Mouse (Mus musculus): ENCODE data around the gene Fcho2. TPM values are rescaled to one million over a fixed set of nuclear protein-coding genes. Genes with fewer than 3 reads are reported as not detected.
"Not testable (repeated sequence)": the region's sequence is repeated elsewhere in the genome, so short reads cannot be mapped to it uniquely, and the experiment has no call there.

Gene Fcho2
- 26.3 and 30.6 TPM in 2 replicates for polyA plus RNA-seq (2012; rRNA removed)

DNA sequence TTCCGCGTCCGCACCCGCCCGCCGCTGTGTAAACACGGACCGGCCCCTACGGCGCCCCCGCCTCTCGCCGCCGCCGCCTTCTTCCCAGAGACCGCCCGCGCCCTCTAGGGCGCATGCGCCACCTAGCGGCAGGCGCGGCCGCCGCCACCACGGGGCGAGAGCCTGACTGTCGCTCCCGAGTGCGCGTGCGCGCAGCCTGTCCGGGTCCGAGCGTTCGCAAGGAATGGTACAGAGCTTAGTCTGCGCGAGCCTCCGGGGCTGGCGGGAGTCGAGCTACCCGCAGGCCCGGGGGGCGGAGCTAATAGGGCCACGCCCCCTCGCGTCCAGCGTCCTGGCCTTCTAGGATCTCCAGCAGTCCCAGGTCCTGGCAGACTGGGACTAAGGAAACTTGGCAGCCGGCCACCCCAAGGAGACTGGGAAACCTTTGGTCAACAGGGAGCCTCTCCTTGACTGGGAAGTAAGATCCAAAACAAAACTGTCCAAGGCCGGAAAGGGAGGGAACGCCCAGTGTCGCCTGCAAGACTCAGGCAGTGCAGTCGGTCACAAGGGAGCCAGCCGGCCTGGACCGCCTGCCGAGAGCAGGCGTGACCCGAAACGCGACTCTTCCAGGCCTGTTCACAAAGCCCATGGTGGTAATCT lies at the start of gene Fcho2:
TSS of gene Fcho2 (minus strand) at position 303 of the 639 bp plus-strand sequence.
- DNase-seq (ENCODE audit: extremely low spot score in 1 of 2, low spot score in 1 of 2), result peak; percentile 92 to 95

DNA sequence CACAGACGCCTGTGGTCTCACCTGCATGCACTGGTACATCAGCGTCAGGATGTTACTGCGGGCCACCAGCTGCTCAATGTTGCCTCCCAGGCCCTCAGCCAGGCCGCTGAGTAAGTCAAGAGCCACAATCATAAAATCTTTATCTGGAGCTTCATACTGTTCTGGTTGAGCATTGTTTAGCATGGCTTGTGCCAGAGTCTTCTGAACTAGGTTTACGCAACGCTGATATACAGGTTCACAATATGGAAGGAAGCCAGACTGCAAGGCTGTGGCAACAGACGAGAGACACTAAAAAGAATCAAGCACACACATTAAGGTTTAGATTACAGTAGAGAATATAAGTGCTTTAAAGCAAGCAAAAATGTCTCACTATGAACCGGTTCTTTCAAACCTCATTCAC lies 40.0 kb upstream of the Fcho2 start:
- DNase-seq (ENCODE audit: extremely low spot score in 1 of 2, low spot score in 1 of 2), result no peak

GRCm38 (mm10) chr13:98845794-98846193 lies 30.5 kb upstream of the Fcho2 start:
- DNase-seq (ENCODE audit: extremely low spot score in 1 of 2, low spot score in 1 of 2), result no peak

DNA sequence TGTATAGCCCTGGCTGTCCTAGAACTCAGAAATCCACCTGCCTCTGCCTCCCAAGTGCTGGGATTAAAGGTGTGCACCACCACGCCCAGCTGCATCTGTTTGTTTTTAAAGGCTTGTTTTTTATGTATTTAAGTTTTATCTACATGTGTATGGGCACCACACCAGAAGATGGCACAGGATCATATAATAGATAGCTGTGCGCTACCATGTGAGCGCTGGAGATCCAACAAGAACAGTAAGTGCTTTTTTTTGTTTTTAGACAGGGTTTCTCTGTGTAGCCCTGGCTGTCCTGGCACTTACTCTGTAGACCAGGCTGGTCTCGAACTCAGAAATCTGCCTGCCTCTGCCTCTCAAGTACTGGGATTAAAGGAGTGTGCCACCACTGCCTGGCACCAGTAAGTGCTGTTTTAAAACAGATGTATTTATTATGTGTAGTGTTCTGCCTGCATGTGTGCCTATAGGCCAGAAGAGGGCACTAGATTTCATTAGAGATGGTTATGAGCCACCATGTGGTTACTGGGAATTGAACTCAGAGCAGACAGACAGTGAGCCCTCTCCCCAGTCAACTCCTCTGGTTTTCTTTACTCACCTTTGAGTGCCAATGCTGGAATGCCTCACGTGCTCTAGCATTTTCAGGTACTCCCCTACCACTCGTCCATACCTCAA lies 21.3 kb upstream of the Fcho2 start:
- no peak for DNase-seq (ENCODE audit: extremely low spot score in 1 of 2, low spot score in 1 of 2)

GRCm38 (mm10) chr13:98835740-98836139 lies 20.5 kb upstream of the Fcho2 start:
- no peak for DNase-seq (ENCODE audit: extremely low spot score in 1 of 2, low spot score in 1 of 2)

DNA sequence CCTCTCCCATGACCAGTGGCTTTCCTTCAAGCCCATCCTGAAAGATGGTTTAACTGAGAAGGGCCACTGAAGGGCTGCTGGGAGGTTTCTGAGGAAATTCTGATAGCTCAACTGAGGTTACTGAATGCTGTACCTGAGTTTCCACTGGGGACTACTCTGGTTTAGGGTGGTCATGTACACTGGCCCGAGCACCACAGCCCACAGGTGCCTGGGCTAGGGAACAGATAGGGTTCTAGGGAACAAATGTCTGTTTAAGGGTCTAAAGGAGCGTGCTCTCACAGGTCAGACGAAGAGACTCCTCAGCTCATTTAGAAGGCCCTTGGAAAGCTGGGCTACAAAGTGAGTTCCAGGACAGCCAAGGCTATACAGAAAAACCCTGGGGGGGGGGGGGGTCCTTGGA lies 19.5 kb upstream of the Fcho2 start:
- no peak for DNase-seq (ENCODE audit: extremely low spot score in 1 of 2, low spot score in 1 of 2)

- DNase-seq (ENCODE audit: extremely low spot score in 1 of 2, low spot score in 1 of 2), result no peak
Observed at GRCm38 (mm10) chr13:98834199-98834598, 18.9 kb upstream of the Fcho2 start.

DNA sequence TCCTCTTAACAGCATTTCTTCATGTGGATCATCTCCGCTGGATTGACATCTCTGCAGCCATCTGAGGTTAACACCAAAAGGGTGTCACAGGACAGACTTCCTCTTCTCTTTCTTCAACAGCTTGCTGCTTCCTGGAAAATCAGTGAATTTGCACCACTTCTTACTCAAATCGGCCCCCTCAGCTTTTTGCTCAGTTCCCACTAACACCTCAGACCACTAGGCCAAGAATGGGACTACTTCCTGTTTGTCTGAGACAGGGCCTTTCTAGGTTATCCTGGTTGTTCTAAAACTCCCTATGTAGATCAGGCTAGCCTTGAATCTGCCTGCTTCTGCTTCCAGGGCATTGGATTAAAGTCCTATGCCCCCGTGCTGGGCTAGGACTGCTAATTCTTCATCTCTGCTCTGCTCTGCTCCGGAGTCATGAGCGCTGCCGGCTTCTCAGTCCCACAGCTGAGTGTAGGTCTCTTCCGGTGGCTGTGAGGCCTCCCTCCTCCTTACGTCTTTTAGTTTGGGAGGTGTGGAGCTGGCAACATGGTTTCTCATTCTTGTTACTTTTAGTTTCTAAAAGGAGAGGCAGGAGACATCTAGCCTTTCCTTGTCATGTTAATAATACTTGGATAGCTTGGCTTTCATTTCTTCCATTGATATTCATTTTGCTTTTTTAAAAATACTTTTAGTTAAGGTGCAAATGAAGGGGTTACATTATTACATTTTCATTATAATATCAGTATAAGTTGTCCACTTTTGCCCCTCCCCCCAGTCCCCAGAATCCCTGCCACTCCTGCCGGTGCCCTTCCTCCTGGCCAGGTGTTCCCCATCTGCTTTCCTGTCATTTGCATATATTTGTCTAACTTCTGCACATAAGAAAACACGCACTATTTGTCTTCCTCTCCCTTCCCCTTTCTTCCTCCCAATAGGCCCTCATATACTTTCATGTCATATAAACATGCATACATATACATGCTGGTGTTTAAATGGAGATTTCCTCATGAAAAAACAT lies 17.5 kb upstream of the Fcho2 start:
- DNase-seq (ENCODE audit: extremely low spot score in 1 of 2, low spot score in 1 of 2), result no peak

DNA sequence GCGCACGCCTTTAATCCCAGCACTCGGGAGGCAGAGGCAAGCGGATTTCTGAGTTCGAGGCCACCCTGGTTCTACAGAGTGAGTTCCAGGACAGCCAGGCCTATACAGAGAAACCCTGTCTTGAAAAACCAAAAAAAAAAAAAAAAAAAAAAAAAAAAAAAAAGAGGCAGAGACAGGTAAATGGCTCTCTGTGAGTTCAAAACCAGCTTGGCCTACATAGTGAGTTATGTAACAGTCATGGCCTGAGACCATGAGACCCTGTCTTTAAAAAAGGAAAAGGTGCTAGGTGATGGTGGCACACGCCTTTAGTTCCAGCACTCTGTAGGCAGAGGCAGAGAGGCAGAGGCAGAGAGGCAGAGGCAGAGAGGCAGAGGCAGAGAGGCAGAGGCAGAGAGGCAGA lies 13.8 kb upstream of the Fcho2 start:
- DNase-seq (ENCODE audit: extremely low spot score in 1 of 2, low spot score in 1 of 2), result not testable (repeated sequence)

GRCm38 (mm10) chr13:98825574-98825973 lies 10.3 kb upstream of the Fcho2 start:
- DNase-seq (ENCODE audit: extremely low spot score in 1 of 2, low spot score in 1 of 2), result no peak

- no peak for DNase-seq (ENCODE audit: extremely low spot score in 1 of 2, low spot score in 1 of 2)
Observed at GRCm38 (mm10) chr13:98819094-98819493, 3.8 kb upstream of the Fcho2 start.

- DNase-seq (ENCODE audit: extremely low spot score in 1 of 2, low spot score in 1 of 2), result no peak
Observed at GRCm38 (mm10) chr13:98818205-98818604, 3.0 kb upstream of the Fcho2 start.

GRCm38 (mm10) chr13:98817766-98818165 lies 2.5 kb upstream of the Fcho2 start:
- no peak for DNase-seq (ENCODE audit: extremely low spot score in 1 of 2, low spot score in 1 of 2)

GRCm38 (mm10) chr13:98816981-98817660 lies 1.9 kb upstream of the Fcho2 start:
- not testable (repeated sequence) for DNase-seq (ENCODE audit: extremely low spot score in 1 of 2, low spot score in 1 of 2)

GRCm38 (mm10) chr13:98816571-98816970 lies 1.3 kb upstream of the Fcho2 start:
- no peak for DNase-seq (ENCODE audit: extremely low spot score in 1 of 2, low spot score in 1 of 2)

GRCm38 (mm10) chr13:98814275-98815040 lies 791 bp downstream of the Fcho2 start:
- peak in 1 of 2 experiments; percentile 38 for DNase-seq (ENCODE audit: extremely low spot score in 1 of 2, low spot score in 1 of 2)

GRCm38 (mm10) chr13:98813596-98814274 lies 1.5 kb downstream of the Fcho2 start:
- no peak for DNase-seq (ENCODE audit: extremely low spot score in 1 of 2, low spot score in 1 of 2)

DNA sequence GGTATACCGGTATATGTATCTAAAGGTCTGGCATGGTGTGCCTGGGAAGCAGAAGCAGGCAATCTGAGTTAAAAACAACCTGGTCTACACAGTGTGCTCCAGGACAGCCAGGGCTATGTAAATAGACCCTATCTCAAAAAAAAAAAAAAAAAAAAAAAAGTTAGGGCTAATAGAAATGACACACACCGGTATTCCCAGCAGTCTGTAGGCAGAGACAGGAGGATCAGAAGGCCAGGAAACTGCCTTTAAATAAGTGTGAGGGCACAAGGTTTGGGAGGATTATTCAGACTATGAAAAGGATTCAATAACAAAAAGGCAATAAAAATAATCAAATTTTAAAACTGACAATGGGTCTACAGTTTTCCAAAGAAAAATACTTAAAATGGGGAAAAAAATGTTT lies 2.1 kb downstream of the Fcho2 start:
- no peak for DNase-seq (ENCODE audit: extremely low spot score in 1 of 2, low spot score in 1 of 2)

DNA sequence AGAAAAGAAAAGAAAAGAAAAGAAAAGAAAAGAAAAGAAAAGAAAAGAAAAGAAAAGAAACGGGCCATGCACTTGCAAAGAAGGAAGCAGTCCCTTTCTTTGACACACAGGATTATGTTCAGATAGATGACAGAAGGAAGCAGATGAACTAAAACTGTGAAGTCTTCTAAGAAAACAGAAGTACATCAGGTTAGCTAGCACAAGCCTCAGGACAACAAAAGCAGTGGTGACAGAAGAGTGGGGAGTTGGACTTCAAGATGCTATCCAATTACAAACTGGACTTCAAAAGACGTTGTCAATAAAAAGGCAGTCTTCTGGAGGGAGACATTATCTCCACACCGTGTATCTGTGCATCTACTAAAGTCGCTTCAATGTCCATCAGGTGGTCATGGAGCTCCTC lies 3.0 kb downstream of the Fcho2 start:
- no peak for DNase-seq (ENCODE audit: extremely low spot score in 1 of 2, low spot score in 1 of 2)
